Mouse (Mus musculus): ENCODE data around the gene Gm20422. TPM values are rescaled to one million over a fixed set of nuclear protein-coding genes. Genes with fewer than 3 reads are reported as not detected.

The Gm20422 gene
- total RNA-seq (2014; rRNA removed) (not detected in 2 replicates), polyA plus RNA-seq (2012; rRNA removed) (not detected in 2 replicates)

DNA sequence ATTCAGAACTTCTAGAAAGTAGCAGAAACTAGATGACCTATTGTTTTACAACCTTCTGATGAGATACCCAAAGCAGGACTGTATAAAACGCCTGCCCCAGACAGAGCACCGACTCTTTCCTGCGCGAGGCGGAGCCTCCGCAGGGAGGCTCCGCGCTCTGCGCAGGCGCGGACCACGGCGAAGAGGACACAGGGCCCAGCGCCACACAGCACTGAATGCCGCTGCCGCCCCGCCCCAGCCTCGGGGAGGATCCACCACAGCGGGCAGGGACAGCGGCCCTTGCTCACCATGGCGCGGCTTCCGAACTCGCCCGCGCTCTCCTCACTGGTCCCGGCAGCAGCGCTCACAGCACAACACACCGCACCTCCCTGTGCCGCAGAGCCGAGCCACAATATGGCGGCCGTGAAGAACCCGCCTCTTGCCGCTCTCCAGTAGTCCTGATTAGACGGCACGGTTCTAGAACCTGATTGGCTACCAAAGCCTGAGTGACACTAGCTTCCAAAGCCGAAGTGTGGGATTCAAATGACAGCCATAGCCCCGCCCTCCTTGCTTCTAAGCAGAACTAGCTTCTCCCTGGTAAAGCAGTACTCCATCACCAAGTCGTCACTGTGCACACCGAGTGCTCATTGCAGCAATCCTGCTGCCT lies at the start of gene Gm20422:
TSS of gene Gm20422 (minus strand) at position 384 of the 646 bp plus-strand sequence.
- TF ChIP-seq CTCF (IDR thresholded peaks at IDR 0.05; ENCODE audit: low read depth, low read length): no peak
- 0 out of 2 replicates have a peak, but pooled peaks have one; percentile 77 for TF ChIP-seq POLR2A (IDR thresholded peaks at IDR 0.05; ENCODE audit: extremely low read depth, insufficient read depth, low read length)
- Histone ChIP-seq H3K9ac (ENCODE audit: low read depth, low read length) (peak within 1 kb of the TSS; percentile 99), H3K4me1 (ENCODE audit: control insufficient read depth, insufficient read depth, low read length) (peaks cover 7% of the 10 kb centered on the region), H3K27ac (replicated peaks; ENCODE audit: insufficient read depth, low read depth, low read length) (peak within 1 kb of the TSS; percentile 89), H3K79me2 (ENCODE audit: control insufficient read depth, insufficient read depth, low read length) (peaks cover 12% of the 10 kb centered on the region; the same call in 1 of the 2 replicates), H3K36me3 (ENCODE audit: control insufficient read depth, insufficient read depth, low read length) (no peaks in the 10 kb centered on the region; the same call in 1 of the 2 replicates), H3K27me3 (ENCODE audit: control insufficient read depth, insufficient read depth, low read length) (no peaks in the 10 kb centered on the region), H3K4me3 (ENCODE audit: insufficient read depth, low read depth, low read length) (peak within 1 kb of the TSS; percentile 90)
- peak; percentile 99 for DNase-seq (ENCODE audit: extremely low read depth, low read depth, low spot score)
- 1% methylated on average over 41 of the region's 41 CpGs for WGBS

DNA sequence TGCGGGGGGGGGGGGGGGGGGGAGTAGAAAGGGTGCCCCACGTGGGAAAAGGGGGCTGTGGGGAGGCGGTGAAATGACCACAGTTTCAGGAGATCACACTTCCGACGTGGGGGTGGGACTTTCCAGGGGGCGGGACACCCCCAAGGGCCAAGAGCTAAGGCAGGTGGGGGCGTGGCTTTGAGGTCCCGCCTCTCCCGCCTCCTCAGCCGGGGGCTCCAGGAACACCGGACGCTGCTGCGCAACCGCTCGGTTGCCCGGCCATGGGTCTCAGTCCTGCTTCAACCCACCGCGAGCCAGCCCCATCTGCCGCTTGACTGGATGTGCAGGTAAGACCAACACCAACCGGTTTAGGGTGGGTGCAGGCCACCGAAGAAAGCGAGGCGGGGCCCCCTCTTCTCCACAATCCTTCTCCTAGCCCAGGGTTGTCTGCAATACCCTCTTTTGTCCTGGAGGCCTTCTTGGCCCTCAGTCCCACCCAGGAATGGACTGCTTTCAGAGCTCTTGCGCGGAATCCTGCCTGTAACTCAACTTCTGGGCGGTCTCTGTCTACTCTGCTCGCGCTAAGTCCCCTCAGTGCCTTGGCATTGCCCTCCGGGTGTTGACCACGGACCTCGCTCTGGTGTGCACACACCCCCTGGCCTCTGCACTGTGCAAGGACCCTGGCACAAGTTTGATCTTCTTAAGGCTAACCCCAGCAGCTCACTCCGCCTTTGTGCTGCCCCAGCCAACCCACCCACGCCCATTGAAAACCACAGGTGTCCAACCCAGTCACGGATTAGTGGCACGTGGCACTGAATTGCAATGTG lies 47.9 kb upstream of the Gm20422 start, which contains the start of gene Lpar2:
TSS of gene Lpar2 (plus strand) at position 44 of the 806 bp plus-strand sequence.
- H3K9ac ChIP-seq (ENCODE audit: low read depth, low read length): peak within 1 kb of the TSS; percentile 80
- TF ChIP-seq POLR2A (IDR thresholded peaks at IDR 0.05; ENCODE audit: extremely low read depth, insufficient read depth, low read length) (no peak), CTCF (IDR thresholded peaks at IDR 0.05; ENCODE audit: low read depth, low read length) (no peak)
- 16% methylated on average over 32 of the region's 35 CpGs for WGBS
- peak; percentile 55 for DNase-seq (ENCODE audit: extremely low read depth, low read depth, low spot score)
- no peaks in the 10 kb centered on the region for H3K27me3 ChIP-seq (ENCODE audit: control insufficient read depth, insufficient read depth, low read length)
- no peaks in the 10 kb centered on the region for H3K79me2 ChIP-seq (ENCODE audit: control insufficient read depth, insufficient read depth, low read length)
- H3K4me1 ChIP-seq (ENCODE audit: control insufficient read depth, insufficient read depth, low read length): peaks cover 6% of the 10 kb centered on the region; the same call in 1 of the 2 replicates
- H3K36me3 ChIP-seq (ENCODE audit: control insufficient read depth, insufficient read depth, low read length): no peaks in the 10 kb centered on the region
- peak within 1 kb of the TSS; percentile 82 for H3K4me3 ChIP-seq (ENCODE audit: insufficient read depth, low read depth, low read length)
- no peak within 1 kb of the TSS for H3K27ac ChIP-seq (replicated peaks; ENCODE audit: insufficient read depth, low read depth, low read length)

DNA sequence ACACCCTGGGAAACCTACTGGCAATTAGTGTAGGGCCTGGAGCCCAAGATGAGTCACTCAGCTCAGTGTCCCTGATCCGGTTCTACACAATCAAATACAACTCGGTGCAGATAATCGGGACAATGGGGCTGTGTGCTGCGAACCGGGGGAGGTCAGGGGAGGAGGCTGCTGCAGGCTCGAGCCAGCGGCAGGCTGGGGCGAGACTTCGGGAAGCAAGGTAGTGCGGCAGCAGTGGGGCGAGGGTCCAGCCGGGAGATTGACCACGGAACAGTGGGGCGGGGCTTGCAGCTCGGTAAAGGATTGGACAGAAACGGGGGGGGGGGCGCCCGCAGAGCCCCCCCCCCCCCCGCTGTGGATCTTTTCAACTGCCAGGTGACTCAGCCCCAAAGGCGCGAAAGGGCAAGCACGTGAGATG lies 47.3 kb upstream of the Gm20422 start:
- WGBS: 4% methylated on average over 17 of the region's 22 CpGs
- Histone ChIP-seq H3K9ac (ENCODE audit: low read depth, low read length) (peak overlapping the region; percentile 80), H3K36me3 (ENCODE audit: control insufficient read depth, insufficient read depth, low read length) (no peaks in the 10 kb centered on the region), H3K79me2 (ENCODE audit: control insufficient read depth, insufficient read depth, low read length) (no peaks in the 10 kb centered on the region), H3K27ac (replicated peaks; ENCODE audit: insufficient read depth, low read depth, low read length) (no peak overlapping the region), H3K4me3 (ENCODE audit: insufficient read depth, low read depth, low read length) (peak overlapping the region; percentile 82), H3K4me1 (ENCODE audit: control insufficient read depth, insufficient read depth, low read length) (peaks cover 6% of the 10 kb centered on the region; the same call in 1 of the 2 replicates), H3K27me3 (ENCODE audit: control insufficient read depth, insufficient read depth, low read length) (no peaks in the 10 kb centered on the region)
- no peak for DNase-seq (ENCODE audit: extremely low read depth, low read depth, low spot score)
- no peak for TF ChIP-seq CTCF (IDR thresholded peaks at IDR 0.05; ENCODE audit: low read depth, low read length)
- TF ChIP-seq POLR2A (IDR thresholded peaks at IDR 0.05; ENCODE audit: extremely low read depth, insufficient read depth, low read length): no peak

DNA sequence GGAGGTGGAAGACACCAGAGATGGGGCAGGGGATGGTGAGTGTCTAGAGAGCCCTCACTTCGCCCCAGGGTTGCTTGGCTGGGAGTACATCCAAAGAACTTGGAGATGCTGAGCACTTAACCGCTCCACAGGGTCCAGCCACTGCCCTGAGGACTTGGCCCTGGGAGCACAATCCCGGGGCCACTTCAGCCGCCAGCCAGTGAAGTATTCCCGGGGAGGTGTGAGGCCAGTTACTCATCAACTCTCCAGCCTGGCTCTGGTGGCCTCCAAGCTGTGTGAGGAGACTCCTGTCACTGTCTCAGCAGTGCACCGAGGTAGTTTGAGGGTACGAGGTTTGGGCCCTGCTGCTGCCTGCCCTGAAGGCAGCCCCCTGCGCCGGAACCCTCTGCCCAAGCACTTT lies 45.8 kb upstream of the Gm20422 start:
- Histone ChIP-seq H3K9ac (ENCODE audit: low read depth, low read length) (no peak overlapping the region), H3K27ac (replicated peaks; ENCODE audit: insufficient read depth, low read depth, low read length) (no peak overlapping the region), H3K79me2 (ENCODE audit: control insufficient read depth, insufficient read depth, low read length) (no peaks in the 10 kb centered on the region), H3K36me3 (ENCODE audit: control insufficient read depth, insufficient read depth, low read length) (no peaks in the 10 kb centered on the region), H3K4me1 (ENCODE audit: control insufficient read depth, insufficient read depth, low read length) (peaks cover 6% of the 10 kb centered on the region; the same call in 1 of the 2 replicates), H3K27me3 (ENCODE audit: control insufficient read depth, insufficient read depth, low read length) (no peaks in the 10 kb centered on the region), H3K4me3 (ENCODE audit: insufficient read depth, low read depth, low read length) (no peak overlapping the region)
- WGBS: 66% methylated on average over 9 of the region's 9 CpGs
- DNase-seq (ENCODE audit: extremely low read depth, low read depth, low spot score): no peak
- TF ChIP-seq CTCF (IDR thresholded peaks at IDR 0.05; ENCODE audit: low read depth, low read length): no peak
- TF ChIP-seq POLR2A (IDR thresholded peaks at IDR 0.05; ENCODE audit: extremely low read depth, insufficient read depth, low read length): no peak

DNA sequence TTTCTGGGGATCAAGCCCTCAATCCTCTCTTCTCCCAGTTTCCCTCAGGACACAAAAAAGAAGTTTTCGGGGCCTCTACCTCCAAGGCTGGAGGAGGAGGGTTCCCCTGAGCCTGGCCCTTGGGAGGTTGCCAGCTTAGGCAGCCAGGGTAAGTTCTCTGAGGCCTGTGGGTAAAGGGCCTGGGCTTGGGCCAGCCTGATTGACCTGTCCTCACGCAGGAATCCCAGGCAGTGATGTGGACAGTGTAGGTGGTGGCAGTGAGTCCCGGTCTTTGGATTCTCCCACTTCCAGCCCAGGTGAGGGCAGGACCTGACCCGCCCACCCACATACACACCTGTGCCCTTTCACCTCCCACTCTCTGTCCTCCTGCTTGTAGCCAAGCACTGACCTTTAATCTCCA lies 40.7 kb upstream of the Gm20422 start:
- WGBS: 74% methylated on average over 4 of the region's 4 CpGs
- Histone ChIP-seq H3K4me3 (ENCODE audit: insufficient read depth, low read depth, low read length) (no peak overlapping the region), H3K79me2 (ENCODE audit: control insufficient read depth, insufficient read depth, low read length) (no peaks in the 10 kb centered on the region), H3K36me3 (ENCODE audit: control insufficient read depth, insufficient read depth, low read length) (peaks cover 1% of the 10 kb centered on the region; the same call in 1 of the 2 replicates), H3K27me3 (ENCODE audit: control insufficient read depth, insufficient read depth, low read length) (no peaks in the 10 kb centered on the region), H3K4me1 (ENCODE audit: control insufficient read depth, insufficient read depth, low read length) (no peaks in the 10 kb centered on the region), H3K27ac (replicated peaks; ENCODE audit: insufficient read depth, low read depth, low read length) (no peak overlapping the region), H3K9ac (ENCODE audit: low read depth, low read length) (no peak overlapping the region)
- TF ChIP-seq CTCF (IDR thresholded peaks at IDR 0.05; ENCODE audit: low read depth, low read length): no peak
- TF ChIP-seq POLR2A (IDR thresholded peaks at IDR 0.05; ENCODE audit: extremely low read depth, insufficient read depth, low read length): no peak
- DNase-seq (ENCODE audit: extremely low read depth, low read depth, low spot score): no peak

Measured in liver, adult 2 months (tissue).